Mouse (Mus musculus) erythroblast, embryonic 14.5 days (primary cell): ENCODE data around the gene Bcar3.

Experiments used
- GATA1 ChIP-seq: IDR thresholded peaks from 2 replicates; pipeline ENCODE4 v1.6.1; 2012; ENCODE audit warnings: low read length, inconsistent platforms, mixed read lengths
- TAL1 ChIP-seq: IDR thresholded peaks from 3 replicates; pipeline ENCODE4 v1.6.1; 2012; ENCODE audit warnings: low read length, inconsistent platforms, mixed read lengths

DNA sequence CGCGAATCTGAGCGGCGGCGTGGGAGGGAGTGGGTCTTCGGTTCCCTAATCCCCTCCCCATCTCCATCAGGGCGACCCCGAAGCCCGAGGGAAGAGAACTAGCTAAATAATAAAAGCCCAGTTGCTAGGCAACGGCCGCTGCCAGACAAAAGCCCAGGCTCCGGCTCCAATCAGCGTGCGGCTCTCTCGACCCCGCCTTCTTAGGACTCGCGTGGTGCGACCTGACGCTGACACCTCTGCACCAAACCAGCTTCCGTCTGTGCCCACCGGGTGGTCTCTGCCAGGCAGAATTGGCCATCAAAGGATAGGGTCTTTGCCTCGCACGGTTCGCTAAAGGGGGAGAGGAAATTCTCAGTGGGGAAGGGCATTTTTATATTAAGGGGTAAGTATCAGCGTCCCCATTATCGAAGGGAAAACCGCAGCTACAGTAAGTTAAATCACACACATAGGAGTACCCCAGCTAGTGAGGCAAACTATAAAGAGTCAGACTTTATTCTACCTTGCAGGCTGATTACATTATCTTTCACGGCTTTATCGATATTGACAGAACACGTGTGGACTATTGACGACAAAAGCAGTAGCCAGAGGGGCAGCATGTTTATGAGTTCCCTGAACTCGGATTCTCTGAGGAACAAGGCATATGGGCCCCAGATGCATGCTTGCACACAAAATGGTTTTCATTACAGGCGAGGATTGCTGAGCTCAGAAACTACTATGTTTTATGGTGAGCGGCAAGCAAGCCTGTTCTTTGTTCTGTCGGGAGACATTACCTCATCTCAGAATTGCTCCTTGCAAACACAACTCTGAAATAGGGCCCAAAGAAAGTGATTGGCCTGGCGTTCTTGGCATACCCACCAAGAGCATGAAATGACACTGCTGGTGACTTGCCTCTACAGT is at the start of gene Bcar3:
- TF ChIP-seq GATA1 (no peak), TAL1 (no peak)
